Mouse (Mus musculus) right cerebral cortex, postnatal 36 days (tissue): ENCODE results near the gene Jmjd8.

Source experiments
- DNase-seq, 2 experiments: peaks; one replicate each; pipeline ENCODE4 v3.0.0; 2022; ENCODE audit warnings: low spot score in 2 of 2, mixed read lengths in 1 of 2

Jmjd8 gene

DNA sequence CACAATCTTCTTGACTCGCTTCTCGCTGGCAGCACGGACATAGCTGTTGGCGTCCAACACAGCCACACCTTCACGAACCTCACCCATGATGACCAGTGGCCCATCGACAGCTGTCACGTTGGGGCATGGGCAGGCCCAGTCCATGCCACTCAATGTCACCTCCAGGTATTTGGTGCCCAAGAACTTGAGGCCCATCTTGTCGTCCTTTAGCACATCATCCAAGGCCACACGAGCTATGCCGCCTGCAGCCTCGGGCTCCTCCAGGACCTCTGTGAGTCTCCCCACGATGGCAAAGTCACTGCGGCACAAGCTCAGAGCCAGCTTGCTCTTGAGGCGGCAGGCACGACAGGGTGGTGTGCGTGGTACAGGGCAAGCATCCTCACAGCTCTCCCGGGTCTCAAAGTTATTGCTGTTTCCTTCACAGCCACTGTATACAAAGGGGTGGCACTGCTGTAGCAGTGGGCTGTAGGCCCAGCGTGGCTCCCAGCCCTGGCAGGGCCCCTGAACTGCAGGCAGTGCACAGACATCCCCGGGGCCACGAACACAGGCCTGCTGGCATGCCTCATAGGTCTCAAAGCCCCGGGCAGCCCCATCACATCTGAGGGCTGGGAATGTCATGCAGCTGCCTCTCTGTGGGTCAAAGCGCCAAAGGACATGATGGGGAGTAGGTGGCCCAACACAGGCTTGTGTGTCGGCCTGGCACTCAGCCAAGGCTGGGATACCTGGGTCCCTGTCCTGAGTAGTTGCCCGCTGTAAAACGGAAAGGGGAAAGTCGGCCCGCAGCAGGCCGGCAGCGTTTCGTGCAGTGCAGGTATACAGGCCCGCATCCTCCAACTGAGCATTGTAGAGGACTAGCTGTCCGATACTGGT, 49.3 kb downstream of the Jmjd8 start:
- no peak for DNase-seq

- DNase-seq = no peak
Observed at GRCm38 (mm10) chr17:25878611-25879180, 50.0 kb downstream of the Jmjd8 start.

GRCm38 (mm10) chr17:25879261-25879660, 50.6 kb downstream of the Jmjd8 start:
- DNase-seq = no peak

DNA sequence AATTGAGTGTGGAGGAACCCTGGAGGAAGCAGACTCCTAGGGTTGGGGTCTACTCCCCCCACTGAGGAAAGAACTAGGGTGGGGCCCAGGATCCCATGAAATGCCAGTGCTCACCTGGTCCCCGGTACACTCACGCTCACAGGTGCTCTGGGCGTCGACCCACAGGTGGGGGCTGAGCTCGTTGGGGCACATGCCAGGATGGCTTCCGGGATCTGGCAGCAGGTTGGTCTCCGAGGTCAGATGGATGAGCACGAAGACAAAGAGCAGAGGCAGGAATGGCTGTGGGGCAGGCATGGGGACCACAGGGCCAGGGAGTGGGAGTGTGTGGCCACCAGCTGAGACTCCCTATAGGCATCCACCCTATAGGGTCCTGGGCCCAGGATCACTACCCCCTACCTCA, 51.1 kb downstream of the Jmjd8 start:
- no peak for DNase-seq

DNA sequence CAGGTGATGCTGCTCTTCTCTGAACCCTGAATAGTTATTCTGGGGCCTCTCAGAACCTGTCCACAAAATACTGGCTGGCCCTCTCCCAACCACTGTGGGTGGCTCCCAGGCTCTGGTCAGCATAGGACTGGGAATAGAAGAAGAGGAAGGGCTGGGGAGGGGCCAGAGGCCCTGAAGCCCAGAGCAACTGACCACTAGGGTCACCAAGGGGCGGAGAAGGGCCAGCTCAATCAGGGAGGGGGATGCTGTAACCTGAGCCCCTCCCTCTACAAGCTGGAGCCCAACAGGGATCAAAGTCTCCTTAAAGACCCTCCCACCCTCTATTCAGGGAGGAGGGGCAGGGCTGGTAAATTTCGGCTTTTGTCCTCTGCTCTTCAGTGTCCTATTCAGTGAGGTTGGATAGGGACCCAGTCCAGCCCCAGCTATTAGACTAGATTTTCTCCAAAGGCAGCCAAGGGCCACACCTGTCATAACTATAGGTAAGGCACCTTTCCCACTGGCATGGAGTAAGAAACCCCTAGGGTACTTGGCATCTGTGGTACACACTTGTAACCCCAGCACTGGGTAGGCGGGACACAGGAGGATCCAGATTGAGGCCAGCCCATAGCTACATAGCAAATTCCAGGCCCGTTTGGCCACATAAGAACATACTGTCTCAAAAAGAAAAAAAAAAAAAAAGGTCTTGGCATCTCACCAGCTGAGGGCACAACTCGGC, 51.7 kb downstream of the Jmjd8 start, which contains the start of gene Wfikkn1:
TSS of gene Wfikkn1 (minus strand) at position 663 of the 715 bp plus-strand sequence.
- DNase-seq = no peak

DNA sequence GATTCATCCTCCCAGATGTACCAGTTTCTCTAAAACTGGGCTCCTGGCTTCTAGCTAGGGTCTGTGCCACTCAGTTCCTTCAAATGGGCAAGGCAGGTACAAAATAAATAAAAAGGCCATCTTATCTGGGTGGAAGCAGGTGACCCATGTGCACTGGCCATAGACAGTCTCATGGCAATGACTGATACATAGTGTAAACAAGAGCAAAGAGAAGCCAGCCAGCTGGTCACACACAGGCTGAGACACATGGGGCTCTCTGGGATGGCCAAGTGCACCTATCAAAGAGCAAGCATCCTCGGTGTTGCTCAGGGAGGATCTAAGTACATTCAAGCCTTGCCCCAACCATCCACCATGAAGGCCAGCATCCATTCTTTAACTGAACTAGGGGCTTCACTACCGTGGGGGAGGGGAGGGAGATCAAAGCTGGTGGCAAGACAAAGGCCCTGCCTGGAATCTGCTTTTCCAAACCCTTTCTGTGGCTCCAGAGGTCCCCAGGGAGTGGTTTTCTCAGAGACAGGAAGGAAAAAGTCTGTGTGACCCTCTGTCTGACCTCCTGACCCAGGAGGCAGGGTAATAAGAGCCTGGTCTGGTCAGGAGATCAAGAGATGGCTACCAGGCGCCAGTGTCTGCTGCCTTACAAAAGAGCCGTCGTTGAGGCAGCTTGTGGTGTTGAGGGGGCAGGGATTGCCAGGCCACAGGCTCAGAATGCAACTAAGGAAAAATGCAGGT, 52.4 kb downstream of the Jmjd8 start:
- no peak for DNase-seq
